Mouse (Mus musculus) layer of hippocampus, postnatal 36 days (tissue): ENCODE results near the gene Ogfrl1. TPM values are rescaled to one million over a fixed set of nuclear protein-coding genes. Genes with fewer than 3 reads are reported as not detected.
"Not testable (repeated sequence)": the region's sequence is repeated elsewhere in the genome, so short reads cannot be mapped to it uniquely, and the experiment has no call there.

Experiments
- DNase-seq, 2 experiments: peaks; one replicate each; pipeline ENCODE4 v3.0.0; 2022
- total RNA-seq, 2 experiments: library from RNA; stranded (reverse); gene quantifications; 2 replicates each; pipeline ENCODE4 v1.2.3; 2021

Ogfrl1 gene
- 100 to 1,000 TPM; 122 to 155 TPM for total RNA-seq

DNA sequence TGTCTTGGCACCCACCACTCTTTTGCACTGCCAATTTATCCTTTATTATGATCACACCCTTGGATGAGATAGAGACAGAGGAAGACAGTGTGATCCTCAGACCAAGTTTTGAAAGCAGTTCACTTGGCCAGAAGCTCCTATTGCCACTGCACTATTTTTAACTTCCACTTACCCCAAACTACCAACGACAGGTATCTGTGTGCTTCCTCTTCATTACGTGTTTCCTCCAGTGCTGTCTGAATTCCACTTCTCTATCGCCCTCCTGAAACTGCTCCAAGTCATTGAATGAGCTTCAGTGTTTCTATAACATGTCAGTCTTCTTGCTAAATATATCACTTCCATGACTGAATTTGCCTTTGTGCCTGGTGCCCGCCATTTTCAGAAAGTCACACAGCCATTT, at the start of gene Ogfrl1:
Gene Ogfrl1 (minus strand): TSS at position 150 of the 400 bp plus-strand sequence.
- DNase-seq, result no peak

DNA sequence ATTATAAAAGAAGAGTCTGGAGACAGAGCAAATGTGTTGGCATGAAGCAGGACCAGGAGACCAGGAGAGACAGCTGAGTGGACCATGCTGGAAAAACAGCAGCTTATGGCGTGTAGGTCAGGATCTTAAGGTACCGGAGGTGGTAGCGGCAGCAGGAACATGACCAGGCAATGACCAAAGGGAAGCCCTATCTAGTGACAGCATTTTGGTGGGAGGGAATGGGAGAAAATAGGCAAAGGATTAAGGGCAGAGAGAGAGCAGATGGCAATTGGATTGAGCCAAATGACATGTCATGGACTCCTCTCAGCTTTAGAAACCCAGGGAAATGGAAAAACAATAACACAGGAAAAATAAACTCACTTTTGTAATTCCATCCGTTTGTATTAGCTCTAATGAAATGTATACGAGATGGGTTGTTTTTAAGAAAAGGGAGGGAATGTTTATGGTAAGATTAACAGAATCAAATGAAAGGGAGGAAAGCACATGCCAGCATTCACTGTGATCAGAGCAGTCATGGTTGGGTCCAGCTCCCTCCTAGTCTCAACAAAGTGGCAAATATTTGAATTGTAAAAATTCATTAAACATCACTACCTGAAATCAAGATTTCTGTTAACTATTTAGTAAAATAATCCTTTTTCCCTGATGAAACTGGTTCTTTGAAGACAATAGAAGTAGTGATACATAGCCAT, 48.3 kb upstream of the Ogfrl1 start:
- no peak for DNase-seq

DNA sequence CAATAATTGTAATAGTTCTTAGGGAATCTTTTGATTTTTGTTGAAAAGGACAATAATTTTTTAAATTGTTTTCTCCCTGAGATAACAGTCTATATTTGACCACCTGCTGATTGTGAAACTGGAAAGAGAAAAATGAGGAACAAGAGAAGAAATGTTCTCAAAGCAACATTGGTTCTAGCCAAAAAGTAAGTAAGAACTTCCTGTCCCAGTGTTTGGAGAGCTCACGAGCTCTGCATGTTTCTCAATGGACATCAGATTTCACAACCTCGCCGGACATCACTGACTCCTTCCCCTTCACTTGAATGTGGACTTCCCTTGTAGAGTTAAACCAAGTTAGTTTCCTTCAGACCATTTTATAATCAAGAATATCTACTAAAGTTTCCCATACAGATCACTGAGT, 36.0 kb upstream of the Ogfrl1 start:
- no peak for DNase-seq

DNA sequence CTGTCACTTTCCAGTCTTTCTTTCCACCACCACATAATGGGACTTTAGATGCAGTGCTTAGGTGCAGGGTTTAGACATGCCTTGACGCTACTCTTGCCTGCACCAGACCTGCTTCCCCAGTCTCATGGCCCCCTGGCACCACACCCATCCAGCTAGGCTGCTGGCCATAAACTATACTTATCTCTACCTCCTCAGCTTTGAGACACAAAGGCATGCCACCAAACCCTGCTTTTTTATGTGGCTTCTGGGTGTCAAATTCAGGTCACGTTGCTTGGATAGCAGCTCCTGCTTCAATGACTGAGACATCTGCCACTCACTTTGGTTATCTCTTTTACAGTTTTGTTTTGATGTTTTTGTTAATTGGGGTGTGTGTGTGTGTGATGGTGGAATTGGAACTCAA, 28.9 kb upstream of the Ogfrl1 start:
- no peak for DNase-seq

GRCm38 (mm10) chr1:23418941-23419340, 21.4 kb upstream of the Ogfrl1 start:
- DNase-seq, result no peak

DNA sequence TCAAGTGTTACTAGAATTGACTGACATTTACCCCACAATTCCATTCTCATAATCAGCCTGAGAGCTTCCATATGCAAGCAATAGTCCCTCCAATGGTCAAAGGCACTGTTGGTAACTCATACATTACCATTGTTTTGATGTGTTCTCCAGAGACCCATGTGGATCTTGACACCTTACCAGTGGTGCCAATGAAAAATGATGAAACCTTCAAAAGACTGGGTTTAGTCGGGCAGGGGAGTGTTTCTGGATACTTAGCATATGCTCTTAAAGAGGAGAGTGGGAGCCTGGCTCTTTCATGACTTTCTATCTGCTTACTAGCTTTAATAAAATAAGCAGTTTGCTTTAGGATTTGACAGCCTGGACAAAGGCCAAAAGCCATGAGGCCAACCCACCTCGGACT, 20.5 kb upstream of the Ogfrl1 start:
- DNase-seq, result no peak

DNA sequence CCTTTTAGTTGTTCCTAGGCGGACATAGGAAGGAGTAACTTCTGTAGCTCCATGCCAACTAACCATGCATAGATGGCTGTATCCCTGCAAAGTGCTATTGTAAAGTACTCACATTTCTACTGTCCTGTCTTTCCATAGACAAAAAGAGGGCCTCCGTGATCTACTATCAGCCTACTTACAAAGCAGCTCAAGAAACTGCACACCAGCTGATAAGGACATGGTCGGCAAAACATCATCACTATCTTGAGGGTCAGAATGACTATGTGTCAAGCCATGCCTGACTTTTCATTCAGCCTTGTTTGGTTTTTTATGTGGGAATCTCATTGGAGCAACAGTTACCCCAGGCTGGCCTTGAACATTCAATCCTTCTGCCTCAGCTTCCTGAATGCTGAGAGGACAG, 20.0 kb upstream of the Ogfrl1 start:
- DNase-seq, result no peak

DNA sequence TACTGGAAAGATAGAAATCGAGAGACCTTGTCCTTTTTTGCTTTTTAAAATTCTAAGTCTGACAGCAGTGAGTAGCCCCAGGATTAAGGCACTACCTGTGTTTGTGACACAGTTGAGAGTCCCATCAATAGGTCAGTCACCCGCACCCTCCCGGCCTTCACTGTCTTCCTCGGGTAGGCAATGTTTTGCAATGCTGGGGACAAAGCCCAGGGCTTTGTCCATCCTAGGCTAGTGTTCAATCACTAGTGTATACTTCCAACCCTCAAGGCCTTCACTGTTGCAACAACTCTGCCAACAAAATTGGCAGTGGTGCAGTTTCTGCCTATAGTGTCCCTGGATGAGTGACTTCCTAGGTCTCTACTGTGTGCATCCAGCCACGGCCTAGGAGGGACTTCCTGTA, 14.0 kb upstream of the Ogfrl1 start:
- DNase-seq, result no peak

GRCm38 (mm10) chr1:23409960-23410359, 12.4 kb upstream of the Ogfrl1 start:
- no peak for DNase-seq

DNA sequence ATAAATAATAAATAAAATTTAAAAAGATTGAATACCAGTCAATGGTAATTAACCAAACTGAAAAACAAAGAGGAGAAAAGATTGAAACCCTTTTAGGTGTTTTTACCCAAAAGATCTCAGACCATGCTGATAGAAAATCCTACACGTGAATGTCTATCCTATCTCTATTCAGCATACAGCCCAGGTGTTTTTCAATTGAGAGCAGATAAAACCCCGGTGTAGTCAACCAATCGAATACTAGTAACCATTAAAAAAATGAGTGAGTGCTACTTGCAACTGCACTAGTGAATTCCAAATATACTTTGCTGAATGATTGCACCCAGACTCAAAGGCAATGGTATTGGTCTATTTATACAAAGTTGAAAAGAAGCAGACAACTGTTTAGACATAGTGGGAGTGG, 4.8 kb upstream of the Ogfrl1 start:
- DNase-seq, result no peak

- DNase-seq, result no peak
Observed at GRCm38 (mm10) chr1:23399552-23399951, 2.0 kb upstream of the Ogfrl1 start.

- DNase-seq, result not testable (repeated sequence)
Observed at GRCm38 (mm10) chr1:23394356-23394755, 3.2 kb downstream of the Ogfrl1 start.

- no peak for DNase-seq
Observed at GRCm38 (mm10) chr1:23391744-23392143, 5.8 kb downstream of the Ogfrl1 start.

GRCm38 (mm10) chr1:23384326-23384725, 13.2 kb downstream of the Ogfrl1 start:
- DNase-seq, result no peak

GRCm38 (mm10) chr1:23382806-23383653, 14.5 kb downstream of the Ogfrl1 start:
- peak; percentile 96 for DNase-seq

GRCm38 (mm10) chr1:23382461-23382805, 15.1 kb downstream of the Ogfrl1 start:
- no peak for DNase-seq

DNA sequence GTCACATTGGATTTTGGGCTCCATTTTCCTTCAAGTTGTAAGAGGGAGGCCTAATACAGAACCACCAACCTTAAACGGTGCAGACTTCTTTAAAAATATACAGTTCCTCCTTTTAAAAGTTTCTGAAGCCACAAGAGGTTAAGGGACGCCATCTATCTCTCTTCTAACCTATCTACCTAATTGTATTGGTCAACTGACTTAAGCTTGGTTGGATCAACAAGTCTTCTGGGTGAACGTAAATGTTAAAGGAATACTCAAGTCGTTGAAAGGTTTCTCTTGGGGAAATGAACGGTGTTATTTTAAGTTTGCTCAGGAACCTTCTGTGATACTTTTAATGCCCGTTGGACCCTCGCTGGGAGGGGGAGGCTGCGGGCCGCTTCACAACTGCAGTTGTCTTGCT, 15.5 kb downstream of the Ogfrl1 start:
- DNase-seq, result no peak

DNA sequence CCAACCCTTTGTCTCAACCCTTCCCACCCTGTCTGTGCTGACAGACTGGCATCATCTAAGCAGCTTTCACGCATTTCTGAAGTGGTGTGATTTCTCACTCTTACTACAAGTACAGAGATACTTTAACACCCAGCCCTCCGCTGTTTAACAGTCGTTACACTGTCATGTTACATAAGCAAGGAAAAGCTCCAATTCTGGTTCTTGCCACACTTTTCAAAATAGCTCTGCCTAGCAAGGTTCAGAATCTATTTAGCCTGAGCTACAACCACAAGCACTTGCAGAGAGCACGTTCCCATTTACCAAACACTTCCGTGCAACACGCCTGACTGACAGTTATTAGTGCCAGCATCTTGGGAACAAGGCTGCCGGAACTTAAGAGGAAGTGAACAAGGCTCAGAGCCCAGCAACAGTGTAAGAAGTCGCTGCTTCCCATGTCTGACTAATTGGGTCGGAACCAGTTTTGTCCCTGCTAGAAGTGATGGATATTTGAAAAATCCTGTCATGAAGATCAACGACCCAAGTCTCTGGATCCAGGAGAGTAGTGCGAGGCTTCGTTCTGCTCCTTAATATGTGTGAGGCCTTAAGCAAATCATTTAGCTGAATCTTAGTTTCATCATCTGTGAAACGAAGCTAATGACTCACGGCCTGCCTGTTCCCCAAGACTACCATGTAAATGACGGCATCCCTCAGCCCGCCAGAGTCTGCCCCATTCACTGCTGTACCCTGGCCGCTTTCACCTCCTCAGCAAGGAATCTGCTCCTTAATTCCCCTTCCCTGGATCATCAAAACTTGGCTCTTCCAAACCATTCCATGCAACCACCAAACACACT, 17.4 kb downstream of the Ogfrl1 start:
- peak; percentile 27 to 35 for DNase-seq

GRCm38 (mm10) chr1:23379321-23379720, 18.3 kb downstream of the Ogfrl1 start:
- DNase-seq, result no peak

- DNase-seq, result no peak
Observed at GRCm38 (mm10) chr1:23377572-23377971, 20.0 kb downstream of the Ogfrl1 start.

GRCm38 (mm10) chr1:23374156-23374555, 23.4 kb downstream of the Ogfrl1 start:
- no peak for DNase-seq

DNA sequence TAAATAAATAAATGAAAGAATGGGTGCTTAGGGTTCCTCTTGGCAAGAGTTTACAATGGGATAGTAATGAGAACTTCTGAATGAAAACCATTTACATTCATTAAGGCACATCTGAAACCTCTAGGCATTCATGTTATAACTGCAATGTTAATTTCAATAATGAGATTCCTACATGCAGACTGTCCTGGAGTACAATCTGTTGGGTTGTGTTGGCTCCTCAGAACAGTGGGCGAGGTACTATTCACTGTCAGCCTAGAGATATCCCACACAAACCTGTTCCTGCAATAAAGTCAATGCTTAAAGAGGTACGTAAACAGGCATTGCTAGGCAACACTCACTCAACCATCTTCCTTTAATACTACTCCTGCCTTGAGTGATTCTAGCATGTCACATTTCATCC, 32.0 kb downstream of the Ogfrl1 start:
- no peak for DNase-seq

- DNase-seq, result no peak
Observed at GRCm38 (mm10) chr1:23352895-23353294, 44.7 kb downstream of the Ogfrl1 start.
